10 mouse cellular contexts compared by ENCODE assay signal in the genomic region with DNA sequence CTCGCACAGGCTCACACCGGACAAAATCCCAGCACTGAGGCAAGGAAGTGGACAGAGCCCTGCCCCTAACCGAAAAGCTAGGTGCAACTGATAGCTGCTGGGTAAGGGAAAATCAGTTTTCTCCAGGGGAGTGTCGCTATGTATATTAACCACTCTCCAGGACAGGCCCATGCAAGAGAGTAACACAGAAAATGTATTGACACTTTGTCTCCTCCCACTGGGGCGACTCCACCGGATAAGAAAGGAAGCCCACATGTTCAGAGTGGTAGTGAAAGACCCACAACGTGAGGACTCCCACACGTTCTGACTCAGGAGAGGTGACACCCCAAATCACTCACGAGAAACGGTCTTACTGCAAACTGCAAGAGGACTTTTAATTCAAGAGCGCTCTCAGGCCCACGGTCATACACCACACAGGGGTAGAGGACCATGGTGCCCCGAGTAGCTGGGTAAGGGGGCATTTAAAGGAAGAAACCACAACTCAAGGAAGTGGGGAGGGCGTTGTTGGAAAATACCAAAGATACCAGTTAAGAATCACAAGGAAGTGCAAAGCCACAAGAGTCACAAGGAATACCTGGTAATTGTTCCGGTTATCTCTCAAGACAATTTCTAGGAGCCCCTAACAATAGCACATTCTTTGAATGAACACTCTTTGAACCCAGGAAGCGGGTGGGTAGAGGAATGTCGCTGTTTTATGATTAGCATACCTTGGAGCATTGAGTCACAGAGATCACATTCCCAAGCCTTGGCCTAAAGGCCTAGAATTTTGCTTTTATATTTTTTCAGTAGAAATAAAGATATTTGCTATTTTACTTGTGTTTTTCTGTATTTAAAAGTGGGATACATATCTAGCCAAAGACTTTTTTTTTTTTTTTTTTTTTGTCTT. TPM values are rescaled to one million over a fixed set of nuclear protein-coding genes. Genes with fewer than 3 reads are reported as not detected.
DNase-seq lines count a peak whose midpoint lies in the region; ATAC-seq and TF ChIP-seq lines count a peak whose summit lies in the region.
"Not testable (repeated sequence)": the region's sequence is repeated elsewhere in the genome, so short reads cannot be mapped to it uniquely, and the experiment has no call there.
"Had no signal": no experiment of that assay in that cellular context is flagged by ENCODE, and none has a peak within 500 bp of the region (broad histone marks: within the 10 kb centered on the region; RNA-seq: fewer than 3 reads in every experiment).

No protein-coding gene starts in this region.

- H3K4me3 ChIP-seq in E14TG2a.4 (replicated peaks; ENCODE audit: low read length): peak overlapping the region; percentile 74
- peak overlapping the region; percentile 81 for H3K4me3 ChIP-seq in cortical plate, adult 2 months (ENCODE audit: insufficient read depth, low read length)
- H3K4me3 ChIP-seq in forebrain, postnatal 0 days (ENCODE audit: low read depth, low read length): peak overlapping the region; percentile 54
- peak overlapping the region; percentile 54 for H3K4me3 ChIP-seq in hindbrain, embryonic 14.5 days (replicated peaks; ENCODE audit: low read length)
- peak overlapping the region; percentile 84 for H3K4me3 ChIP-seq in layer of hippocampus, adult 2 months
- peak overlapping the region; percentile 86 for H3K4me3 ChIP-seq in lung, adult 2 months (replicated peaks; ENCODE audit: extremely low read depth, low read depth, low read length)

- H3K4me2 ChIP-seq in forebrain, postnatal 0 days (ENCODE audit: low read depth): peak overlapping the region; percentile 90
- peak overlapping the region; percentile 84 for H3K4me2 ChIP-seq in hindbrain, embryonic 14.5 days (replicated peaks)

- WGBS in forebrain, postnatal 0 days: 85% methylated on average over 17 of the region's 17 CpGs
- 87% methylated on average over 17 of the region's 17 CpGs for WGBS in hindbrain, embryonic 14.5 days
- WGBS in lung, adult 2 months: 74% methylated on average over 17 of the region's 17 CpGs

- TF ChIP-seq CTCF in E14TG2a.4 (conservative IDR thresholded peaks at IDR 0.05; ENCODE audit: low read length); cortical plate, adult 2 months (IDR thresholded peaks at IDR 0.05; ENCODE audit: extremely low read depth, insufficient read depth, low read length); forebrain, postnatal 0 days (IDR thresholded peaks at IDR 0.05; ENCODE audit: low read depth); layer of hippocampus, adult 2 months (conservative IDR thresholded peaks at IDR 0.05); lung, adult 2 months (IDR thresholded peaks at IDR 0.05; ENCODE audit: insufficient read depth, low read length): not testable (repeated sequence)

- not testable (repeated sequence) for TF ChIP-seq POLR2A in cortical plate, adult 2 months (IDR thresholded peaks at IDR 0.05; ENCODE audit: extremely low read depth, insufficient read depth, low read length); lung, adult 2 months (IDR thresholded peaks at IDR 0.05; ENCODE audit: borderline replicate concordance, extremely low read depth, low read depth, low read length)

- ATAC-seq in forebrain, postnatal 0 days: peak; percentile 2; the same call in 1 of the 2 replicates
- ATAC-seq in hindbrain, embryonic 14.5 days (ENCODE audit: low FRiP score): not testable (repeated sequence)

- peaks cover 18% of the 10 kb centered on the region for H3K9me3 ChIP-seq in E14TG2a.4 (ENCODE audit: low read length)
- H3K9me3 ChIP-seq in forebrain, postnatal 0 days (ENCODE audit: low read length); hindbrain, embryonic 14.5 days (ENCODE audit: control insufficient read depth, low read length): not testable (repeated sequence)

- peaks cover 17% of the 10 kb centered on the region for H3K27me3 ChIP-seq in E14TG2a.4 (ENCODE audit: insufficient read depth, low read length)
- H3K27me3 ChIP-seq in forebrain, postnatal 0 days (ENCODE audit: insufficient read depth, low read length); hindbrain, embryonic 14.5 days (ENCODE audit: control insufficient read depth, insufficient read depth, low read length): not testable (repeated sequence)

- not testable (repeated sequence) for H3K36me3 ChIP-seq in E14TG2a.4 (ENCODE audit: insufficient read depth, low read length); forebrain, postnatal 0 days (ENCODE audit: insufficient read depth); hindbrain, embryonic 14.5 days (replicated peaks; ENCODE audit: control insufficient read depth, insufficient read depth)

- DNase-seq in forebrain, postnatal 0 days; hindbrain, embryonic 14.5 days (ENCODE audit: low spot score); layer of hippocampus, adult 2 months (ENCODE audit: low spot score in 2 of 2): not testable (repeated sequence)
- peak; percentile 9 for DNase-seq in lung, adult 2 months
- peak; percentile 55 for DNase-seq in naive thymus-derived CD4-positive, alpha-beta T cell, adult 2 months (ENCODE audit: low read depth)
- DNase-seq in thymus, postnatal 14 days: peak; percentile 16

- 0 out of 2 replicates have a peak overlapping the region, but pooled peaks have one; percentile 66 for H3K27ac ChIP-seq in cortical plate, adult 2 months (ENCODE audit: insufficient read depth, low read length)
- H3K27ac ChIP-seq in forebrain, postnatal 0 days (ENCODE audit: low read depth, low read length); hindbrain, embryonic 14.5 days: not testable (repeated sequence)
- H3K27ac ChIP-seq in layer of hippocampus, adult 2 months: peak overlapping the region; percentile 93

- H3K9ac ChIP-seq in forebrain, postnatal 0 days: peak overlapping the region; percentile 85
- peak overlapping the region; percentile 83; the same call in 1 of the 2 replicates for H3K9ac ChIP-seq in hindbrain, embryonic 14.5 days

- H3K4me1 ChIP-seq in E14TG2a.4 (replicated peaks; ENCODE audit: low read depth, low read length); cortical plate, adult 2 months (ENCODE audit: control insufficient read depth, insufficient read depth, low read length); forebrain, postnatal 0 days (ENCODE audit: insufficient read depth); hindbrain, embryonic 14.5 days (replicated peaks; ENCODE audit: control insufficient read depth, insufficient read depth, low read length); lung, adult 2 months (ENCODE audit: control insufficient read depth, insufficient read depth, low read length): not testable (repeated sequence)

RNA-seq across cellular contexts. Expression of gene Als2cr12, which starts 44.0 kb away (rescaled TPM):
- polyA plus RNA-seq in cortical plate, adult 2 months (2012; rRNA removed): not detected in 2 replicates
- total RNA-seq in forebrain, postnatal 0 days (2014; rRNA removed): 0.15 TPM in 1 of 2 replicates, not detected in the other
- 0.12 TPM in 1 of 2 replicates, not detected in the other for polyA plus RNA-seq in forebrain, postnatal 0 days (2015; fragmentation: Nextera tagmentation; extraction: Ambion mirVana)
- not detected in 2 replicates for polyA plus RNA-seq in hindbrain, embryonic 14.5 days (2014; fragmentation: Nextera tagmentation; extraction: Ambion mirVana)
- not detected for total RNA-seq in layer of hippocampus, adult 2 months (2021)
- 0.11 and 0.14 TPM in 2 replicates for polyA plus RNA-seq in lung, adult 2 months (2012; rRNA removed)
- total RNA-seq: gastrocnemius, adult 8-10 months; hematopoietic stem cell, adult 5-6 weeks had no signal

RNA-seq across cellular contexts. Expression of gene Cflar, which starts 59.5 kb away (rescaled TPM):
- 13.2 and 14.7 TPM in 2 replicates for polyA plus RNA-seq in cortical plate, adult 2 months (2012; rRNA removed)
- total RNA-seq in forebrain, postnatal 0 days (2014; rRNA removed): 24.5 and 35.4 TPM in 2 replicates
- 20.2 and 21.2 TPM in 2 replicates for polyA plus RNA-seq in forebrain, postnatal 0 days (2015; fragmentation: Nextera tagmentation; extraction: Ambion mirVana)
- 16.6 and 18.7 TPM in 2 replicates for polyA plus RNA-seq in hindbrain, embryonic 14.5 days (2014; fragmentation: Nextera tagmentation; extraction: Ambion mirVana)
- 10 to 100 TPM; 32.9 to 35.2 TPM for total RNA-seq in layer of hippocampus, adult 2 months (2021)
- 49.3 and 63.2 TPM in 2 replicates for polyA plus RNA-seq in lung, adult 2 months (2012; rRNA removed)
